Comparison of ENCODE assay signal across 8 mouse cellular contexts in genomic region chr2:52623461-52623860, GRCm38 (mm10). TPM values are rescaled to one million over a fixed set of nuclear protein-coding genes. Genes with fewer than 3 reads are reported as not detected.
DNase-seq lines count a peak whose midpoint lies in the region; ATAC-seq lines count a peak whose summit lies in the region.

No protein-coding gene starts in this region.

- no peaks in the 10 kb centered on the region for H3K27me3 ChIP-seq in heart, embryonic 10.5 days (ENCODE audit: insufficient read depth, poor library complexity, severe bottlenecking)
- H3K27me3 ChIP-seq in stomach, embryonic 16.5 days (ENCODE audit: control insufficient read depth, insufficient read depth, low read length): no peaks in the 10 kb centered on the region; the same call in 1 of the 2 replicates

- H3K4me1 ChIP-seq in heart, embryonic 10.5 days: peaks cover 30% of the 10 kb centered on the region
- no peaks in the 10 kb centered on the region for H3K4me1 ChIP-seq in stomach, embryonic 16.5 days (ENCODE audit: control insufficient read depth, insufficient read depth, low read length)

- ATAC-seq in stomach, embryonic 16.5 days (ENCODE audit: insufficient read depth, low FRiP score): peak; percentile 47; the same call in 1 of the 2 replicates

- H3K9me3 ChIP-seq in heart, embryonic 10.5 days: no peaks in the 10 kb centered on the region
- H3K9me3 ChIP-seq in stomach, embryonic 16.5 days (replicated peaks; ENCODE audit: control insufficient read depth, low read length): no peaks in the 10 kb centered on the region

- no peak overlapping the region for H3K4me3 ChIP-seq in heart, embryonic 10.5 days
- no peak overlapping the region for H3K4me3 ChIP-seq in stomach, embryonic 16.5 days (replicated peaks; ENCODE audit: low read length)

- H3K27ac ChIP-seq in heart, embryonic 10.5 days: peak overlapping the region; percentile 79
- H3K27ac ChIP-seq in stomach, embryonic 16.5 days (ENCODE audit: low read length): no peak overlapping the region; the same call in 1 of the 2 replicates

- H3K9ac ChIP-seq in stomach, embryonic 16.5 days (ENCODE audit: low read length): no peak overlapping the region

- H3K36me3 ChIP-seq in heart, embryonic 10.5 days: no peaks in the 10 kb centered on the region
- H3K36me3 ChIP-seq in stomach, embryonic 16.5 days (ENCODE audit: control insufficient read depth, insufficient read depth, low read length): no peaks in the 10 kb centered on the region

- 28% methylated on average over 4 of the region's 4 CpGs for WGBS in heart, embryonic 10.5 days
- 38% methylated on average over 4 of the region's 4 CpGs for WGBS in stomach, embryonic 16.5 days

- peak; percentile 20 to 31 for DNase-seq in cerebellum, postnatal 14 days
- no peak for DNase-seq in cerebellum, postnatal 25 days
- peak; percentile 49 for DNase-seq in NIH3T3 (ENCODE audit: low read depth)
- no peak for DNase-seq in heart, embryonic 10.5 days (ENCODE audit: low spot score)
- peak; percentile 83 to 90 for DNase-seq in kidney, postnatal 25 days
- no peak for DNase-seq in spleen, postnatal 36 days (ENCODE audit: low spot score in 2 of 2)
- DNase-seq in layer of hippocampus, adult 8-10 months (ENCODE audit: low spot score in 2 of 2): no peak

- no peak overlapping the region for H3K4me2 ChIP-seq in stomach, embryonic 16.5 days (ENCODE audit: low read depth, low read length)

RNA-seq across cellular contexts. Expression of gene Cacnb4, which starts 53.2 kb away (rescaled TPM):
- polyA plus RNA-seq in heart, embryonic 10.5 days (2016; fragmentation: Nextera tagmentation; extraction: Ambion mirVana): 0.29 and 0.36 TPM in 2 replicates
- polyA plus RNA-seq in stomach, embryonic 16.5 days (2015; fragmentation: Nextera tagmentation; extraction: Ambion mirVana): 1.1 TPM in 2 replicates
- 10 to 100 TPM; 79.3 to 85.5 (median 80.2) TPM for total RNA-seq in layer of hippocampus, adult 8-10 months (2022)

Comparison
In these comparisons a context has a peak if more than half of its experiments do, and no peak if none do; other contexts are left out.
1. DNase-seq: peak in cerebellum, postnatal 14 days (2 of 2), NIH3T3 (single experiment) and kidney, postnatal 25 days (2 of 2); none in cerebellum, postnatal 25 days (0 of 2), heart, embryonic 10.5 days (single experiment), spleen, postnatal 36 days (0 of 2) and layer of hippocampus, adult 8-10 months (0 of 2).